Mouse (Mus musculus) macrophage (primary cell): Measurements from ENCODE around the gene Kremen2. TPM values are rescaled to one million over a fixed set of nuclear protein-coding genes. Genes with fewer than 3 reads are reported as not detected.
A peak's percentile ranks its signal among the peaks of the same experiment; 100 is the strongest.

ENCODE experiments used
- H3K27ac ChIP-seq: fragments of 350-480 bp; formaldehyde crosslinking; 2 replicates; pipeline ENCODE4 v1.9.0; 2021
- H3K36me3 ChIP-seq: fragments of 350-480 bp; formaldehyde crosslinking; 2 replicates; pipeline ENCODE4 v1.9.0; 2021; ENCODE audit errors: inconsistent target
- H3K4me3 ChIP-seq: fragments of 350-480 bp; formaldehyde crosslinking; 2 replicates; pipeline ENCODE4 v1.9.0; 2021; ENCODE audit errors: inconsistent target
- H3K79me2 ChIP-seq: fragments of 350-480 bp; formaldehyde crosslinking; 2 replicates; pipeline ENCODE4 v1.9.0; 2021; ENCODE audit errors: inconsistent target
- WGBS: methylation state at CpG from one replicate; pipeline ENCODE4 v1.1.7; 2026; ENCODE audit warnings: inconsistent platforms; ENCODE audit not compliant: missing documents; 5-methylcytosine and 5-hydroxymethylcytosine counted together
- polyA plus RNA-seq: library from polyadenylated mRNA; stranded (reverse); fragments of 250-400 nt; gene quantifications from 3 replicates; pipeline ENCODE4 v1.2.4, GENCODE M21; 2018; ENCODE audit warnings: inconsistent platforms

The Kremen2 gene
- polyA plus RNA-seq, 1 experiment from 2014 or later = not detected

DNA sequence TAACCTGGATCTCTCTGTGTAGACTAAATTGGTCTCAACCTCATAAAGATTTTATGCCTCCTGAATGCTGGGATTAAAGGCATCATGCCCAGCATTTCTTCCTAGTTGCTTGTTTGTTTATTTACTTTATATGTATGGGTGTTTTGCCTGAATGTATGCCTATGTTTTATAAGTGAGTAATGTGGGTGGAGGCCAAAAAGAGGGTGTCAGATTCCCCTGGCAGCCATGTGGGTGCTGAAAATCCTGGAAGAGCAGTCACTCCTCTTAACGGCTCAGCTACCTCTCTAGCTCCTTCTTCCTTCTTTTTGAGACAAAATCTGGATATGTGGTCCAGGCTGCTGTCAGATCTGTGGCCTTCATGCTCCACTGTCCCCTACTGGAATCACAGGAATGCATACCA lies 15.2 kb downstream of the Kremen2 start:
- H3K4me3 ChIP-seq = no peak overlapping the region
- H3K27ac ChIP-seq = no peak overlapping the region
- peaks cover 21% of the 10 kb centered on the region for H3K79me2 ChIP-seq
- 91% methylated on average over 1 of the region's 1 CpGs for WGBS
- H3K36me3 ChIP-seq = no peaks in the 10 kb centered on the region

DNA sequence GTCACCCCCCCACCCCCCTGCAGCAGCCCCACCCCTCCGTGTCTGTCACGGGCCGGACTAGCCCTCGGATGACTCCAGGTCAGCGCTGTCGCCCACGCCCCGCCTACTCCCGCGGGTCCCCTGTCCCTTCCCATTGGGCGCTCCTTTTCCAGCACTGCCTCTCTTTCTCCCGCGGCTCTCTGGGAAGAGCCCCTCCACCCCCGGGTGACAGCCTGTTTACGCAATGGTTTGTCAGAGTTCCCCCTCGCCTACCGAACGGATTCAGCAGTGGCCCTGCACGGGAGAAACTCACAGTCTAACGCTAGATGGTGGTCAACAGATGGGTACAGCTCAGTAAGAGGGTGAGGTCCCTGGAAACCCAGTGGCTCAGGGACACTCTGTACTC lies 18.9 kb downstream of the Kremen2 start:
- Histone ChIP-seq H3K4me3 (peak overlapping the region; percentile 47), H3K79me2 (peaks cover 21% of the 10 kb centered on the region), H3K27ac (peak overlapping the region; percentile 60), H3K36me3 (no peaks in the 10 kb centered on the region)
- under 1% methylated on average over 20 of the region's 20 CpGs for WGBS

DNA sequence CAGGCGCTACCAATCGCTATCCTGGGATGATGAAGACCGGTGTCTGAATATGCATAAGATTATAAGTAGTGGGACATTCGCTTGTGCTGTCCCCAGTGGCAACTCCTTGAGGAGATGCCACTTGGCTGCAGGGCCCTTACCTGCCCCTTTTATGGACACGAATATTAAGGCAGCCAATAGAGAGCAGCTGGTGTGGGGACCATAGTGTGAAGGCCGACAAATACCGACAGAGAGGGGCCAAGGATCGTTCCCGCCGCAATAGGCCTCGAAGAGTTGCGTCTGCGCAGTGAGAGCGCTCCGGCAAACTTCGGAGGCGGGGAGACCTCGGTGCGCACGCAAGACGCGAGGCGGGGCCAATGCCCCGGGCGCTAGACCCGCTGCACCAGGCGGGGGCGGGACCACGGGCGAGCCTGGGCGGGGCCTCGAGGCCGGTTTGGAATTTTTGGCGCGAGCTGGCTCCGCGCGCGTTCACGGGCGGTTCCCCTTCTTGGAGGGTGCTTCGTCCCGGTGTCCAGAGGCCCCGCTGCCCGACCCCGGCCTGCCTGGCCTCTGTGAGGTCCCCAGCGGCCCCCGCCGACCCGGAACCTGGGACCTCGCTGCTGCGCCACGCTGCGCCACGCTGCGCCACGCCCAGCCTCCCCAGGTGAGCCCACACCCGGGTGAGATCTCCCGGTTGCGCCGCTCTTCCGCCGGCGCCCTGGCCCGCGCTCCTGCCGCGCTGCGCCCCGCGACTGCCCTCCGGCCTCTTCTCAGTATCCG lies 19.5 kb downstream of the Kremen2 start, which contains the start of gene Pkmyt1:
TSS of gene Pkmyt1 (plus strand) at position 338 of the 759 bp plus-strand sequence.
- H3K4me3 ChIP-seq = peak within 1 kb of the TSS; percentile 55
- WGBS = 2% methylated on average over 69 of the region's 73 CpGs
- H3K36me3 ChIP-seq = no peaks in the 10 kb centered on the region
- H3K79me2 ChIP-seq = peaks cover 21% of the 10 kb centered on the region
- peak within 1 kb of the TSS; percentile 60 for H3K27ac ChIP-seq

DNA sequence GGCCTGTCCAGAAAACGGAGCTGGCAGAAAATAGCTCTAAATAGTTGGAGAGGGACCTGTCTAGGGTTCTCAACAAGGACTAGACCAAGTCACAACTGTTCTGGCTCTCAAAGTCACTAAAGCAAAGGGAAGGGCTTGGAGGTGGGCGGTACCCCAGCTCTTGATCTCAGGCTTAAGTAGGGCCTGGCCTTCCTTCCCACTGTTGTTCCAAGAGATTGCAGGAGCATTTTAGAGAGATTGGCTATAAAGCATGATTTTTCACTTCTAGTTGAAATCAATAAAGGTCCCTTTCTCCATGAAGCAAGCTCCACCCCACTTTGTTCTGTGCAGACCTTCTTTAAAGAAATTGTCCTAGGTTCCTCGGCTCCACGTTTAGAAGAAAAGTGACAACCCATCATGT lies 20.2 kb downstream of the Kremen2 start:
- peak overlapping the region; percentile 55 for H3K27ac ChIP-seq
- peak overlapping the region; percentile 55 for H3K4me3 ChIP-seq
- H3K79me2 ChIP-seq = peaks cover 21% of the 10 kb centered on the region
- no peaks in the 10 kb centered on the region for H3K36me3 ChIP-seq
- WGBS = 43% methylated on average over 4 of the region's 4 CpGs

DNA sequence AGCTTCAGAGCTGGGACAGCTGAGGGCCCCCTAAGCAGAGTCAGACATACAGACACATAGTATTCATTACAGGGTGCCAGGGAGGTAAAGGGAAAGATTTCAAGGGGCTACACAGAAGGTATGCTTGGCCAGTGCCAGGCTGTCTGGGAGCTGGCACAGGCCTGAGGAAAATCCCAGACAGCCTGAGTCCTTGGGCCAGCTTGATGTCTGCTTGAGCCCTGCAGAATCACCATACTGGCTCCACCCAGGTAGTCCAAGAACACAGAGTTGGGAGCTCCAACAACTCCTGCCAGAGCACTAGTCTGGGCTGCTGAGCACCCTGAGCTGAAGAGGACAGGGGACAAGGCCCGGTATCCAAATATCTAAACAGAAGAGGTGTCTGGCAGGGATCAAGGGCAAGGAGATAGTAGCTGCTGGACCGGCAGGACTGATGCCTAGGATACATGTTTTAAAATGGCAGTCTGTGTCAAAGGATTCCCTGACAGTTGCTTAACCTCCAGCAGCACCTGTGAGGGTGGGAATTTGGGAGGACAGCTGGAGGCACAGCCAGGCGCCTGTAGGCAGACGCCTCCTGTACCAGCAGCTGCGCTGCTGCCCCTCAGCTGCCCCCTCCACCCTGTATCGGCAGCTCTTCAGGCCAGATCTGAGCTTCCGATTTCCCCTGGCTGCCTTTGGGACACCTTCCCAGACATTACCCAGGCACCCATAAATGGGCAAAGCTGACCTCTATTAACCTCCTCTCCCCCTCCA lies 23.1 kb downstream of the Kremen2 start, which contains the start of gene 1520401A03Rik:
TSS of gene 1520401A03Rik (minus strand) at position 408 of the 750 bp plus-strand sequence.
- Histone ChIP-seq H3K27ac (no peak within 1 kb of the TSS), H3K4me3 (no peak within 1 kb of the TSS), H3K36me3 (no peaks in the 10 kb centered on the region), H3K79me2 (peaks cover 7% of the 10 kb centered on the region)
- WGBS = 90% methylated on average over 7 of the region's 7 CpGs

DNA sequence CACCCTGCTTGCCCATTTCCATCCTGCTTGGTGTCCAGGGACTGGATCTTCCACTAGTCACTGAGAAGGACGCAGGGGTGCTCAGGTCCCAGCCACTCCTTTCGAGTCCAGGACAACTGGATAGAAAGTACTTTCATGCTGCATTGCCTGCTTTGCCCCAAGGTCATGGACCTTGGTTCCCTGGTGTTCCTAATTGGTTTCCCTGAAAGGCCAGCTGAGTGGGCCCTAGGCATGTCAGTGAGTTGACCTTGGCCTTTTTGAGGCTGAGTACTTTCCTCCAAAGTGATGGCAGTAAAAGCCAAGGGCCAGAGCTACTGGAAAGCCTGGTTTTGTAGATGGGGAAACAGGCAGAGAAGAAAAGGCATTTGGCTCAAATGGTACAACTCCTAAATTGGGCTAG lies 23.7 kb downstream of the Kremen2 start:
- Histone ChIP-seq H3K36me3 (no peaks in the 10 kb centered on the region), H3K4me3 (no peak overlapping the region), H3K79me2 (peaks cover under 1% of the 10 kb centered on the region; the same call in 1 of the 2 replicates), H3K27ac (no peak overlapping the region)
- 100% methylated on average over 2 of the region's 2 CpGs for WGBS

DNA sequence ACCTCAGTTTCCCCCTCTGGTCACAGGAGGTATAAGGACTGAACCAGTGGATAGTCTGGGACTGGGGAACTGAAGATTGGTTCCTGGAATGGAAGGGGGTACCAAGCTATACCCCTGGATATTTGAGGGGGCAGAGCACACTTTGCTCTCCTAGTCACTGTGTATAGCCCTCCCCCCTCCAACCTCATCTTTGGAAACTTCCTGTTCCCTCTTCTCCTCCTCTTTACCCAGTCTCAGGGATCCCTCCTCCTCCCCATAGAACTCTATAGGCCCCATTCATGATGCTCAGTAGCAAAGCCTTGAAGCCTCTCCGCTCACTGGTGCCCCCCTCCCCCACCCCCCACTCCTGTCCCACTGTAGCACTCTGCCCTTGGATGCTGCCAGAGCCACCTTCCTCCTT lies 26.2 kb downstream of the Kremen2 start:
- 33% methylated on average over 1 of the region's 1 CpGs for whole genome bisulfite sequencing
- Histone ChIP-seq H3K27ac (no peak overlapping the region), H3K36me3 (no peaks in the 10 kb centered on the region), H3K79me2 (no peaks in the 10 kb centered on the region), H3K4me3 (no peak overlapping the region)

DNA sequence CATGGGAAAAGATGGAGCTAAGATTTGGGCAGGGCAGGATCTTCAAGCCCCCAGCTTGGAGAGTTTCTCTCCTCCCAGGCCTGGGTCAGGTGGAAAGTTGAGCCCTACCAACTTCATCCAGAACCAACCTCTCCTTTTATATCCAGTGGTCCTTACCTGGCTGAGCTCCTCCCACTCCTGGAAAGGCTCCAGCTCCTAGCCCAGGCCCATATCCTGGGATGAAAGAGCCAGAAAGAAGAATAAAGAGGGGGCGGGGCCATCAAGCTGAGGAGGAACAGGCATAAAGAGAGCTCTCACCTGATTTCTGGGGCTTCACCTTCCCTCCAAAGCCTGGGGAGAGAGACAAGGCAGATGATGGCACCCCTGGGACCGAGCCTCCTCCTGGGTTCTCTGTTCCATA lies 28.6 kb downstream of the Kremen2 start:
- H3K27ac ChIP-seq = no peak overlapping the region
- no peaks in the 10 kb centered on the region for H3K36me3 ChIP-seq
- no peaks in the 10 kb centered on the region for H3K79me2 ChIP-seq
- 100% methylated on average over 2 of the region's 2 CpGs for WGBS
- H3K4me3 ChIP-seq = no peak overlapping the region

DNA sequence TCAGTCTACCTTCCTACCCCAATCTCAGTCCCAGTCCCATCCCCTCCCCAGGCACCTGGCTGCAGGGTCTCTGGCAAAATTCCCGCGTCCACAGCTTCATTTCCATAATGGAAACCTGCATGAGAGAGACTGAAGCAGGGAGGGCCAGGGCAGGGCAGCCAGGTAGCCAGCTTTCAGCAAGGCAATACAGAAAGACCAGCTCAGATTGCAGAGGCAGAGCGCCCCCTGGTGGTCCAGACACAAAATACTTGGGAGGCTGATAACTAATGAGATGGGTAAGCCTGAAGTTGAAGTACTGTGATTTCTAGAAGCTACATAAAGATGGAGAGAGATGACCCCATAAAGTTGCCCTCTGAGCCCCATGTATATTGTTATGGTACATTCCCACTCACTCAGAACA lies 39.4 kb downstream of the Kremen2 start:
- no peaks in the 10 kb centered on the region for H3K79me2 ChIP-seq
- no peak overlapping the region for H3K27ac ChIP-seq
- no peaks in the 10 kb centered on the region for H3K36me3 ChIP-seq
- WGBS = 6% methylated on average over 3 of the region's 3 CpGs
- H3K4me3 ChIP-seq = no peak overlapping the region

DNA sequence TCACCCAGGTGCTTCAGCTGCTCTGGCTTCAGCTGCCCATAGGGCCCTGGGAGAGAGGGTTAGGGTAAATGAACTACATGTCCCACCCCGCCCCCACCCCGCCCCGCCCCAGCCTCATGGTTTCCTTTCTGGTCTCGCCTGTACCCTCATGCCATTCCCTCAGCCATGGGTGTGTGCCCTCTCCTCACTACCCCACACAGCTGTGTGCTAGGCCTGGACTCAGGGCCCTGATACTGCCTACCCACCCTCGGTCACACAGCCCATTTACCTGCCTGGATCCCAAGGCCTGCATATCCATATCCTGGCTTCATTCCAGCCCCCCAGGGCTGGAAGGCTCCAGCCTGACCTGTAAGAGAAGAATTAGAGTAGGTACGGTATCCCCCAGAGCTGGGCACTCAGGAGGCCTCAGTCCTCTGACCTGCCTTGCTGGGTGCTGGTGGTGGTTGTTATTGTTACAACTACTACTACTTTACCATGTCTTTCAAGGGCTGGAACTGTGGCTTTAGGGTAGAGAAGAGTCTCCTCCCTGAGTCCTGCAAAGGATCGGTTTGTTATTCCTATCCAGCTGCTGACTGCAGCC lies 40.0 kb downstream of the Kremen2 start:
- no peaks in the 10 kb centered on the region for H3K36me3 ChIP-seq
- no peak overlapping the region for H3K4me3 ChIP-seq
- no peaks in the 10 kb centered on the region for H3K79me2 ChIP-seq
- 83% methylated on average over 5 of the region's 7 CpGs for WGBS
- H3K27ac ChIP-seq = no peak overlapping the region

DNA sequence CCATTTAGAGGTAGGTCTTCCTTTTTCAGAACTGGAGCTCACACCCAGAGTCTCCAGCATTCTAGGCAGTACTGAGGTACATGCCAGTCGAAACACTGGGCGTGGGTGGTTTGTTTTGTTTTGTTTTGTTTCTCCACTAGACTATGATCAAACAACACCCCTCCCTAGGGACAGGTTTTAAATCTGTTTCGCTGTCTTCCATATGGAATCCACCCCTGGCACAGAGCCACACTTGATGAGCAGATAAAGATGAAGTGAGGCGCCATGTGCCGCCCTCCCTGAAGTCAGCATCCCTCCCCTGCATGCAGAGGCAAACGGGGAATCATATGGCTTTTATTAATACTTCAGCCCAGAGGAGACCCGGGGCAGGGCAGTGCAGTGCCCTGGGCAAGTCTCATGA lies 40.9 kb downstream of the Kremen2 start:
- 87% methylated on average over 7 of the region's 7 CpGs for WGBS
- no peaks in the 10 kb centered on the region for H3K36me3 ChIP-seq

DNA sequence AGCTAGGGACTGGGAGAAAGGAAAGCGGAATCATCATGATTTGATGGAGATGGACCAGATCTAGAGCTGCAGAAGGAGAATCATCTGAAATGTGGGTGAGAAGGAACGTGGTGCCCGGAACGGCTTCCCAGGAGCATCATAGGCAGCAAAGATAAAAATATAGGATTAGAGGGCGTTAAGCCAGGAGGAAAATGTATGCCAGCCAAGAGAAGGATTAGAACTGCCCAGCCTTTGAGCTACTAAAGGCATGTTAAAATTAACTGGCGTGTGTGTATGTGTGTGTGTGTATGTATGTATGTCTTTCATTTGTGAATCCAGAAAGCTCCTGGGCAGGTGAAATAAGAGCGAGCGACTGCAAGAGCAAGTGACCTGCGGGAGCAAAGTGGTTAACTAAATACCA lies 42.3 kb downstream of the Kremen2 start:
- Histone ChIP-seq H3K27ac (no peak overlapping the region), H3K4me3 (no peak overlapping the region), H3K79me2 (no peaks in the 10 kb centered on the region), H3K36me3 (no peaks in the 10 kb centered on the region)
- 90% methylated on average over 9 of the region's 9 CpGs for WGBS

More for the DNA sequence above, 40.9 kb downstream of the Kremen2 start:
- H3K79me2 ChIP-seq = no peaks in the 10 kb centered on the region
- H3K4me3 ChIP-seq = no peak overlapping the region
- H3K27ac ChIP-seq = no peak overlapping the region

DNA sequence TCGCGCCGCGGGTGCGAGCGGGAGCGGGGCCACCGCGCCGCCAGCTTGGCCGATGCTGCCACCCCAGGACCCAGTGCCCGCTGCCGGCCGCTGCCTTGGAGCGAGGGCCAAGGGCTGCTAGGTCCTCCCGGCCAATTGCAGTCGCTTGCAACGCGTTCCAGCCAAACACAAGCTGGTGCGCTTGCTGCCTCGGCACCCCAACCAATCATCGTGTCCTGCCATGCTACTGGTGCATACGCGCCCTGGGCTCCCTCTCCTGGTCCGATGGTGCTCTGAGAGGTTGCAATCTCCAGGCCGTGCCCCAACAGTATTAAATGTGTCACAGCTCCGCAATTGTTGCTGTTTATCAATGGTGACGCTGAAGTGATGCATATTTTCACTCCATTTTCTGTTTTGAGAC lies 45.6 kb downstream of the Kremen2 start:
- under 1% methylated on average over 28 of the region's 28 CpGs for WGBS

DNA sequence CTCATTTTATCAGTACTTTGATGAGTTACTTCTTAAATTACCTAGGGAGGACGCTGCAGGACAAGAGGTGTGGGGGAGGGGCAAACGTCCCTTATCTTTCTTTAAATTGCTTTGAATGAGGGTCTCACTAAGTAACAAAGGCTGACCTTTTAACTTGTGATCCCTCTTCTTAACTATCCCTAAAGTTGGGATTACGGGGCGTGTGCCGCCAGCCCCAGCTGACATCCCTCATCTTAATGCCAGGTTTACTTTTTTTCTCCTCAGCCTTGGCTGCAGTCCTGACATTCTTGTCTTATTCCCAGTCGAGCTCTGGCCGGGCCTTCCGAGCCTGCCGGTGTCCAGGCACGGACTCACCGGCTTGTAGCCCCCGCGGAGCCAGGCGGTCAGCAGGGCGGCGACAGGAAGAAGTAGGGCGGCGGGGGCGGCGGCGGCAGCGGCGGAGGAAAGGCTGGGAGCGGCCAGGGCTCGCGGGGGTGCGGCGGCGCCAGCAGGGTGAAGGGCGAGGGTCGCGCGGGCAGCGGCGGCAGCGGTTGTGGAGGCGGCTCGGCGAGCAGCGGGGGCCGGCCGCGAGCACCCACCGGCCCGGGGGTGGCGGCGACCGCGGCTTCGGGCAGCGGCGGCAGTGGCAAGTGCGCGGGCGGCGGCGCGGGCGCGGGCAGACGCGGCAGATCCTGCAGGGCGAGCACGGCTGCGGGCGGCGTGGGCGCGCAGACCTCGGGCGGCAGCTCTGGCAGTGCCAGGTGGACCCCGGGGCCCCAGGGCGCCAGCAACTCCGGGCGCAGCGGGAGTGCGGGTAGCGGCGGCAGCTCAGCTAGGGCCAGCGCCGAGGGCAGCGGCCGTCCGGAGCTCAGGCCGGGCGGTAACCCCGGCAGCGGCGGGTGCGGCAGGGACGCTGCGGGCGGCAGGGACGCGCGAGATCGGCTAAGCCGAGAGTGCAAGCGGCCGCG lies 46.2 kb downstream of the Kremen2 start:
- H3K27ac ChIP-seq = no peak overlapping the region
- H3K4me3 ChIP-seq = no peak overlapping the region
- no peaks in the 10 kb centered on the region for H3K36me3 ChIP-seq
- no peaks in the 10 kb centered on the region for H3K79me2 ChIP-seq
- 4% methylated on average over 97 of the region's 101 CpGs for WGBS

More for the DNA sequence above, 45.6 kb downstream of the Kremen2 start:
- no peaks in the 10 kb centered on the region for H3K36me3 ChIP-seq
- no peak overlapping the region for H3K4me3 ChIP-seq
- H3K79me2 ChIP-seq = no peaks in the 10 kb centered on the region
- no peak overlapping the region for H3K27ac ChIP-seq
